Mouse (Mus musculus) T-helper 17 cell (primary cell): Measurements from ENCODE around the gene Dlx2.

Experiments
- in situ Hi-C, 2 experiments: fragments of 300-600 bp; cut with MboI, MseI; formaldehyde crosslinking; loops; 1 replicate in 1 of 2; 2 replicates in 1 of 2; pipeline ENCODE4 v1.15.1; 2025; ENCODE audit warnings: high pct_unique_total_duplicates in 2 of 2

Dlx2 gene

DNA sequence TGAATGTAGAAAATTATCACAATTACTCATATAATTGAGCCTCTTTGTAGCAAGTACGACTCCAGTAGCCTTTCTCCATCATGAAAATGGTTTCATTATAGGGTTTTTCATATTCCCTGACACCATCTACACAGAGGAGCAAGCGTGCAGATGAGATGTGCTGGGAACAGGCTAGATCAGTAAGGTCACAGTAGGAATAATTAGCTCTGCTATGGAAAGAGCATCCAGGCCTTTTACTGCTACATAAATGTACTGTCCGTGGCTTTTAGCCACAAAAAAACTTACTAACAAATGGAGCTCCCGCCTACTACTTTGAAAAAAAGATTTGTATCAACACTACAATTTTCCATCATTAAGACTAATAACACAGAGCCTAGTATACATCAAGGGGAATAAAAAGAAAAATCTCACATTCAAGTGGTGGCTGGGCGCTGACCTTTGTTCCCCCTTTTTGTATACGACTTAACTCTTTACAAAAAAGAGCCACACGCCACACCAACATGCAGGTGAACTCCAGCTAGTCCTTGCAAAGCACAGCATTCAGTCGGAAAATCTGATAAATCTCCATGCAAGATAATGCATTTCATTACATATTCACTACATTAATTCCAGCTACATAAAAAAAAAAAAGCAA is 29.0 kb downstream of the Dlx2 start:
- in situ Hi-C loops, result loop anchor here in 1 of 2 experiments (10.0 kb wide), 1 partner anchor 1847 kb away; no protein-coding TSS in a partner anchor

DNA sequence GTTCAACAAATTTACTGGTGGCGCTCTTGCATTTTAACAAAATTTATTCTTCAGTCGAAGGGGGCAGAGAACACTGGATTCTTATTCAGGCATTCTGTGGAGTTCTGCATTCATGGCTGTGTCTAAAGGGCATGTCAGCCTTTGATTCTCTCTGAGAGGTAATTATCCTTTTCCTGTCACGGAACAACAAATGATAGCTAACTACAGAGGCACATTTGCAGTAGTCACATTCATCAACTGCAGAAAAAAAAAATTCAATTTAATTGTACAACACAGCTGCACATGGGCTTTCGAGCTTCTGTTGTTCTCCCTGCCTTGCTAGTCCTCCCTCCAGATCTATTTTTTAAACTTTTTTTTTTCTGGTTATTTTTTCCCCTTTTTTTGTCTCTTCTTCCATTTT is 29.6 kb downstream of the Dlx2 start:
- in situ Hi-C loops, result loop anchor here in 1 of 2 experiments (10.0 kb wide), 1 partner anchor 1848 kb away; no protein-coding TSS in a partner anchor

DNA sequence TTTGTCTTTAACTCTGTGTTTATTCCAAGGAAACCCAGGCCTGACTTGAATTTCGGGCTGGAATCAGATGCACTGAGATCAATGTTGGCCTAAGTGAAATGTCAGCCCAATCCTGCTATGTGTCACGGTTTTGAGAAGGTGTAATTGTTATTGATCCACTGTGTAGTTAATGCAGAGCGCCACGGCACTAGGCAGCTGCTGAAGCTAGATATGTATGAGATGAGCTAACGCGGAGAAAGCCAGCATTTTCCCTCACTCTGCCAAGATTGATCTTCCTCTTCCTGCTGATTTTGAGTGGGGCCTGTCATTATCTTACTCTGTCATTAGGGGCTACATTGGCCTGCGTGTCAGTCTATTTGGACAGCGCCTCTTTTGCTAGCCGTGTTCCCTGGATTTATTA is 34.2 kb downstream of the Dlx2 start:
- in situ Hi-C loops, result loop anchor here in 1 of 2 experiments (10.0 kb wide), 1 partner anchor 1852 kb away; no protein-coding TSS in a partner anchor

DNA sequence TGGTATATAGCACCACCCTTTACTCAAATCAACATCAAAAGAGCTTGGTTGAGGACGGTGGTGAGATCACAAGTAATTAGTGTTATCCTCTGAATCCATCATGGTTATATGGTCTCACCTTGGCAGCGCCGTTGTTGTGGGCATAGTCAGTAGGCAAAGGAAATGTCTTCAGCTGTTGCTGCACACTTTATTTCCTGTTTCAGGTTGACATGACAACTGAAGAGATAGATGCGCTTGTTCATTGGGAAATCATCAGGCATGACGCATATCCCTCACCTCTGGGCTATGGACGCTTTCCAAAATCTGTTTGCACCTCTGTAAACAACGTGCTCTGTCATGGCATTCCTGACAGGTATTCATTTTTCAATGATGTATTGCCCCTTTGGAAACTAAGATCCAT is 35.3 kb downstream of the Dlx2 start:
- in situ Hi-C loops, result loop anchor here in 1 of 2 experiments (10.0 kb wide), 1 partner anchor 1854 kb away; no protein-coding TSS in a partner anchor

DNA sequence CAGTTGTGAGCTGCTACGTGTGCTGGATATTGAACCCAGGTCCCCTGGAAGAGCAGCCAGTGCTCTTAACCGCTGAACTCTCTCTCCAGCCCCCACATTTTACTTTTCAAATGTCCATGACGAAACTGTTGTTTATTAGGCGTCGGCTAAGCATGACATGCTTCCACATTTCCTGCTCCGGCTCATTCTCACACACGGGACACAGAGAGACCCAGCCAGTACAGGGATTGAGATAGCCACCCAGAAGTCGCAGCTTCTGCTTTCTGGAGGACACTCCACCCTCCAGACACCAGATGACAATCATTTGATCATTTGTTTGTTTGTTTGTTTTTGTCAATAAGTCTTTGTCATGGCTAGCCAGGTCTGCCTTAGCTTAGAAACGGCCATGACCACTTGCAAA is 41.7 kb downstream of the Dlx2 start:
- in situ Hi-C loops, result no loop called here

DNA sequence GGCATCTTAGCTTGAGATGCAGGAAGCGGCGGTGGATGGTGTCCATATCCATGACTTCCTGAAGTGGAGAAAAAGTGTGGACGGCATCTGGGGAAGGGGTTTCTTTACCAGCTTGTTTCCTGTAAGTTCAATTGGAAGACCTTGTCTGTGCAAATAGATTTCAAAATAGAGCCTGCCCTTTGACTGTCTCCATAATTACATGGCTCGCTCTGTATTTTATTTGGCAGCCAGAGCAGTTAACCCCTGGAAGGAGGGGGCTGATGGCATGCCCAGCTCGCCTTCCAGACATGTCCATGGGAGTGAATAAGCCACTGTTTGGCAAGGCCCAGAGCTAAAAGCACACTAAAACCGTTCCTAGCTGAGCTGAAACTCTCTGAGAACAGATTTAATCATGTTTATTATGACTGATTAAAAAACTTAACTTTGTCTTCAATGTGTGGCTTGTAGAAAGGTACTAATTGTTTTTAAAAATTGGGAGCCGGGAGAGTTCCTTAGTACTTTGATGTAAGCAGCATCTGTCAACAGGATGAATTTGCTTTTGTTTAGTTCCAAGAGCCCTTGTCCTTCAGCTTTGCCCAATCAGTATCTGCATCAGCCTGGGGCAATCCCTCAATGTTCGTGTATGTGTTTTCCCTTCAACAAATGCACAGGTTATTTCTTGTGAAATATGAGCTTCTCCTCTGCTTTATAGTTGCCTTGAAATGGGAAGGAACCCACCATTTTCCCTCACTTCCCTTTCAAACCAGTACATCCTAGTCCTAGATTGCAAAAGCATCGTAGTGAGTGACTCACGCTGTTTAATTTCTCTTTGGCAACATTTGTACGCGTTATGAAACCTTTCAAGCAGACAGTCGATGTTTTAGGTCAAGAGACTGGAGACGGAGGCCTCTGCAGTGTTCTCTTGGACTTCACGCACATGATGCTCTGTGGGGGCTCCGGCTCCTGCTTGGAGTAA is 47.0 kb downstream of the Dlx2 start:
- in situ Hi-C loops, result loop anchor here (5.0 to 10.0 kb wide), 2 partner anchors 492 to 955 kb away; no protein-coding TSS in a partner anchor

DNA sequence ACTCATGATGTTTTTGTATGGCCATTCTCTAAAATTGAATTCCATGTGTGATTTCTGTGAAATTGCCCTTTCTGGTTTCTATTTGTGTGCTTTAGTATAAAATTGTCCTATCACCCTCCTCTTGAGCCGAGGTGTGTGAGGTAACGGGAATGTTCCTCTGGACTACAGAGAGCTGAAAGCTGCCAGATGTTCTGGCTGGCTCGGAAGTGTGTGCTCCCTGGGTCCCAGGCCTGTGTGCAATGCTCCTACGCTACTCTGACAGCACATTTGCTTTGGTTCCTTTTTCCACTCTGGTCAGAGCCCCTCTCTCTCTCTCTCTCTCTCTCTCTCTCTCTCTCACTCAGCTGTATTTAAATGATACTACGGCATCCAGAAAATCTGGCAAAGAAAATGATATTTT is 49.4 kb downstream of the Dlx2 start:
- in situ Hi-C loops, result loop anchor here (5.0 to 10.0 kb wide), 2 partner anchors 490 to 958 kb away; no protein-coding TSS in a partner anchor

DNA sequence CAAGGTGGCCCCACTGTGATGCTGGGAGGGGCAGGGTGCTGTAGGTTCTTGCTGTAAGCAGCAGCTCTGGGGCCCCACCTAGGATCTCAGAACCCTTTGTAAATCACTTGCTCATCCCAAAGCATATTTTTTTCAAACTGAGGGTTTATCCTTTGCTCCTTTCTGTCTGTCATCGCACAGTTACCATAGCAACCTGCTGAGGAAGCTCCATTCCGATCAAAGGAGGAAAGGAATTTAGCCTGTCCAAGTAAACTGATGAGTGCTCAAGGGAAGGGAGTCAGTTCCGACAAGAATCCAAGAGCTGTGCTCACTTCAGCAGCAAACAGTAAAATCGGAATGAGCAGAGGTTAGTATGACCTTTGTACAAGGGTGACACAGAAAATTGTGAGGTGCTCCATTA is 51.6 kb downstream of the Dlx2 start:
- in situ Hi-C loops, result loop anchor here (5.0 to 10.0 kb wide), 2 partner anchors 488 to 960 kb away; no protein-coding TSS in a partner anchor

DNA sequence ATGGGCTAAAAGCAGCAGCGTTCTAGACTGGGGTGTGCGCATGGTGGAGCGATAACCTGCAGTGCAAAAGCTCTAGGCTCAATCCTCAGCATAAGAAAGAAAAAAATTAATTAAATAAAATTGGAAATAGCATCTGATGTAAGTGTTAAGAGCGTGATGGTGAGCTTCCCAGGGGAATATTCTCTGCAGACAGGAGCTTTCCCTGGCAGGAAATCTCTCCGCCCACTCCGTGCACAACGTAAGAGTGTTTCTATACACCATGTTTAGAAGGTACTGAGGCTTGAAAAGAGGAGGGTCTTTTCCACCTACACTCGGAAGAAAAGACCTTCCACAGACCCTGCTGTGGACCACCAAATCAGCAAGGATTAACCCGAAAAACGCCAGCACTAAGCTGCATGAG is 52.1 kb downstream of the Dlx2 start:
- in situ Hi-C loops, result loop anchor here in 1 of 2 experiments (10.0 kb wide), 1 partner anchor 960 kb away; no protein-coding TSS in a partner anchor
